Mouse (Mus musculus): ENCODE results near the gene Prkcg.
"Not testable (repeated sequence)": the region's sequence is repeated elsewhere in the genome, so short reads cannot be mapped to it uniquely, and the experiment has no call there.

Prkcg gene

GRCm38 (mm10) chr7:3290257-3291033 lies 1.5 kb downstream of the Prkcg start:
- DNase-seq (ENCODE audit: low read depth, low spot score) = peak; percentile 6

GRCm38 (mm10) chr7:3291197-3291596 lies 2.2 kb downstream of the Prkcg start:
- DNase-seq (ENCODE audit: low read depth, low spot score) = no peak

GRCm38 (mm10) chr7:3291764-3292163 lies 2.8 kb downstream of the Prkcg start:
- no peak for DNase-seq (ENCODE audit: low read depth, low spot score)

- DNase-seq (ENCODE audit: low read depth, low spot score) = not testable (repeated sequence)
Observed at GRCm38 (mm10) chr7:3292271-3292670, 3.3 kb downstream of the Prkcg start.

GRCm38 (mm10) chr7:3292791-3293190 lies 3.8 kb downstream of the Prkcg start:
- DNase-seq (ENCODE audit: low read depth, low spot score) = no peak

- no peak for DNase-seq (ENCODE audit: low read depth, low spot score)
Observed at GRCm38 (mm10) chr7:3294794-3295193, 5.8 kb downstream of the Prkcg start.

GRCm38 (mm10) chr7:3295321-3296110 lies 6.5 kb downstream of the Prkcg start:
- no peak for DNase-seq (ENCODE audit: low read depth, low spot score)

- DNase-seq (ENCODE audit: low read depth, low spot score) = no peak
Observed at GRCm38 (mm10) chr7:3296711-3297110, 7.7 kb downstream of the Prkcg start.

GRCm38 (mm10) chr7:3299941-3300617 lies 11.1 kb downstream of the Prkcg start:
- no peak for DNase-seq (ENCODE audit: low read depth, low spot score)

- DNase-seq (ENCODE audit: low read depth, low spot score) = no peak
Observed at GRCm38 (mm10) chr7:3300891-3301627, 12.1 kb downstream of the Prkcg start.

GRCm38 (mm10) chr7:3301628-3302555 lies 12.9 kb downstream of the Prkcg start:
- no peak for DNase-seq (ENCODE audit: low read depth, low spot score)

GRCm38 (mm10) chr7:3302556-3303275 lies 13.7 kb downstream of the Prkcg start:
- DNase-seq (ENCODE audit: low read depth, low spot score) = no peak

- no peak for DNase-seq (ENCODE audit: low read depth, low spot score)
Observed at GRCm38 (mm10) chr7:3303276-3303781, 14.3 kb downstream of the Prkcg start.

- DNase-seq (ENCODE audit: low read depth, low spot score) = no peak
Observed at GRCm38 (mm10) chr7:3303789-3304188, 14.8 kb downstream of the Prkcg start.

- no peak for DNase-seq (ENCODE audit: low read depth, low spot score)
Observed at GRCm38 (mm10) chr7:3304298-3304697, 15.3 kb downstream of the Prkcg start.

- DNase-seq (ENCODE audit: low read depth, low spot score) = no peak
Observed at GRCm38 (mm10) chr7:3306400-3306799, 17.4 kb downstream of the Prkcg start.

GRCm38 (mm10) chr7:3308646-3309045 lies 19.7 kb downstream of the Prkcg start:
- DNase-seq (ENCODE audit: low read depth, low spot score) = no peak

- DNase-seq (ENCODE audit: low read depth, low spot score) = no peak
Observed at GRCm38 (mm10) chr7:3310233-3310632, 21.3 kb downstream of the Prkcg start.

- DNase-seq (ENCODE audit: low read depth, low spot score) = no peak
Observed at GRCm38 (mm10) chr7:3313571-3313970, 24.6 kb downstream of the Prkcg start.

- DNase-seq (ENCODE audit: low read depth, low spot score) = no peak
Observed at GRCm38 (mm10) chr7:3314121-3314520, 25.1 kb downstream of the Prkcg start.

Measured in c-Kit-negative CD71-positive TER-119-positive erythroid progenitor cells, embryonic 14.5 days (primary cell).